Mouse (Mus musculus): Measurements from ENCODE around the gene Gm26965. TPM values are rescaled to one million over a fixed set of nuclear protein-coding genes. Genes with fewer than 3 reads are reported as not detected.

Gene Gm26965
- total RNA-seq, 2 experiments from 2014 or later: 0.40 TPM; not detected in 1

Other genes starting within 250 kb of the Gm26965 start
- 10 to 100 TPM; 18.7 to 19.4 TPM for gene Zfp458, start 247.7 kb downstream of the Gm26965 start, total RNA-seq (2021)
- gene Zfp457, start 219.7 kb downstream of the Gm26965 start, total RNA-seq (2021): 1 to 10 TPM; 4.4 to 4.5 TPM
- gene Zfp595, start 193.6 kb downstream of the Gm26965 start, total RNA-seq (2021): 1 to 10 TPM; 2.6 to 3.8 TPM
- gene Gm28044, start 165.6 kb downstream of the Gm26965 start, total RNA-seq (2021): 1 to 10 TPM in 1 of 2 experiments, not detected in 1; 1.9 TPM
- 1 to 10 TPM in 1 of 2 experiments, under 1 TPM in 1; 0.53 to 1.0 TPM for gene Zfp953, start 165.5 kb downstream of the Gm26965 start, total RNA-seq (2021)
- not detected for gene Gm28041, start 150.4 kb downstream of the Gm26965 start, total RNA-seq (2021)
- 1 to 10 TPM in 1 of 2 experiments, under 1 TPM in 1; 0.24 to 1.1 TPM for gene Zfp456, start 150.3 kb downstream of the Gm26965 start, total RNA-seq (2021)
- 1 to 10 TPM in 1 of 2 experiments, under 1 TPM in 1; 0.86 to 2.2 TPM for gene Zfp429, start 126.3 kb downstream of the Gm26965 start, total RNA-seq (2021)
- gene Zfp459, start 104.7 kb downstream of the Gm26965 start, total RNA-seq (2021): 1 to 10 TPM; 7.0 to 8.6 TPM
- 10 to 100 TPM; 11.0 to 12.4 TPM for gene Zfp874a, start 74.5 kb downstream of the Gm26965 start, total RNA-seq (2021)
- 10 to 100 TPM; 14.5 to 15.9 TPM for gene Zfp874b, start 41.9 kb downstream of the Gm26965 start, total RNA-seq (2021)
- 1 to 10 TPM; 6.3 to 8.7 TPM for gene Zfp58, start 25.6 kb downstream of the Gm26965 start, total RNA-seq (2021)
- 10 to 100 TPM; 23.0 to 24.8 TPM for gene Zfp87, start within 50 bp of the Gm26965 start, total RNA-seq (2021)
- gene Zfp748, start 27.7 kb upstream of the Gm26965 start, total RNA-seq (2021): 1 to 10 TPM; 9.3 to 9.8 TPM
- gene Zfp729b, start 83.6 kb upstream of the Gm26965 start, total RNA-seq (2021): 1 to 10 TPM; 8.7 to 9.2 TPM
- 1 to 10 TPM; 1.1 TPM for gene Gm49345, start 111.6 kb upstream of the Gm26965 start, total RNA-seq (2021)
- gene Zfp729a, start 111.6 kb upstream of the Gm26965 start, total RNA-seq (2021): 1 to 10 TPM; 7.2 to 9.8 TPM
- 10 to 100 TPM; 23.5 to 24.2 TPM for gene Zfp738, start 160.9 kb upstream of the Gm26965 start, total RNA-seq (2021)
- 10 to 100 TPM; 13.2 to 13.7 TPM for gene Zfp65, start 203.0 kb upstream of the Gm26965 start, total RNA-seq (2021)
- gene Zfp85, start 229.1 kb upstream of the Gm26965 start, total RNA-seq (2021): 1 to 10 TPM; 5.0 to 5.8 TPM